ENCODE assay signal across 8 mouse cellular contexts in genomic region chr1:61638347-61639111, GRCm38 (mm10). TPM values are rescaled to one million over a fixed set of nuclear protein-coding genes. Genes with fewer than 3 reads are reported as not detected.
DNase-seq lines count a peak whose midpoint lies in the region; ATAC-seq lines count a peak whose summit lies in the region.

Pard3b (plus strand) TSS chr1:61638824.

- WGBS in intestine, embryonic 15.5 days, result under 1% methylated on average over 51 of the region's 60 CpGs
- under 1% methylated on average over 60 of the region's 60 CpGs for WGBS in limb, embryonic 13.5 days
- WGBS in midbrain, embryonic 11.5 days, result 2% methylated on average over 53 of the region's 60 CpGs

- H3K9ac ChIP-seq in intestine, embryonic 15.5 days, result peak within 1 kb of the TSS; percentile 92
- H3K9ac ChIP-seq in limb, embryonic 13.5 days, result peak within 1 kb of the TSS; percentile 90
- H3K9ac ChIP-seq in midbrain, embryonic 11.5 days (ENCODE audit: low read length), result peak within 1 kb of the TSS; percentile 91

- peaks cover 7% of the 10 kb centered on the region; the same call in 1 of the 2 replicates for H3K4me1 ChIP-seq in intestine, embryonic 15.5 days (replicated peaks)
- H3K4me1 ChIP-seq in limb, embryonic 13.5 days, result peaks cover 15% of the 10 kb centered on the region
- peaks cover 3% of the 10 kb centered on the region; the same call in 1 of the 2 replicates for H3K4me1 ChIP-seq in midbrain, embryonic 11.5 days (ENCODE audit: control insufficient read depth, insufficient read depth, low read length)

- H3K4me2 ChIP-seq in intestine, embryonic 15.5 days (replicated peaks), result peak within 1 kb of the TSS; percentile 81
- peak within 1 kb of the TSS; percentile 90 for H3K4me2 ChIP-seq in limb, embryonic 13.5 days (replicated peaks)
- peak within 1 kb of the TSS; percentile 95 for H3K4me2 ChIP-seq in midbrain, embryonic 11.5 days

- no peak for ATAC-seq in CD4-positive, CD25-positive, alpha-beta regulatory T cell, adult 4 months
- peak; percentile 93 for ATAC-seq in intestine, embryonic 15.5 days
- peak; percentile 87 for ATAC-seq in limb, embryonic 13.5 days (ENCODE audit: low FRiP score, low read depth)
- ATAC-seq in midbrain, embryonic 11.5 days (ENCODE audit: low FRiP score), result peak; percentile 92

- H3K27me3 ChIP-seq in intestine, embryonic 15.5 days (replicated peaks), result no peaks in the 10 kb centered on the region
- peaks cover 19% of the 10 kb centered on the region; the same call in 1 of the 2 replicates for H3K27me3 ChIP-seq in limb, embryonic 13.5 days
- no peaks in the 10 kb centered on the region for H3K27me3 ChIP-seq in midbrain, embryonic 11.5 days (ENCODE audit: control insufficient read depth, insufficient read depth, low read length)

- no peaks in the 10 kb centered on the region for H3K36me3 ChIP-seq in intestine, embryonic 15.5 days
- no peaks in the 10 kb centered on the region for H3K36me3 ChIP-seq in limb, embryonic 13.5 days
- no peaks in the 10 kb centered on the region for H3K36me3 ChIP-seq in midbrain, embryonic 11.5 days (ENCODE audit: control insufficient read depth, insufficient read depth, low read length)

- peak within 1 kb of the TSS; percentile 96 for H3K4me3 ChIP-seq in intestine, embryonic 15.5 days (replicated peaks)
- H3K4me3 ChIP-seq in limb, embryonic 13.5 days, result peak within 1 kb of the TSS; percentile 90
- H3K4me3 ChIP-seq in midbrain, embryonic 11.5 days (ENCODE audit: low read depth, low read length), result peak within 1 kb of the TSS; percentile 86

- H3K9me3 ChIP-seq in intestine, embryonic 15.5 days, result no peaks in the 10 kb centered on the region
- no peaks in the 10 kb centered on the region for H3K9me3 ChIP-seq in limb, embryonic 13.5 days
- H3K9me3 ChIP-seq in midbrain, embryonic 11.5 days (ENCODE audit: control insufficient read depth, low read length), result no peaks in the 10 kb centered on the region

- H3K27ac ChIP-seq in intestine, embryonic 15.5 days, result peak within 1 kb of the TSS; percentile 89
- peak within 1 kb of the TSS; percentile 22; the same call in 1 of the 2 replicates for H3K27ac ChIP-seq in limb, embryonic 13.5 days
- H3K27ac ChIP-seq in midbrain, embryonic 11.5 days (ENCODE audit: low read depth, low read length), result no peak within 1 kb of the TSS

- peak; percentile 14 for DNase-seq in CD4-positive, CD25-positive, alpha-beta regulatory T cell, adult 2 months (ENCODE audit: low read depth, low spot score)
- peak; percentile 43 for DNase-seq in embryo, embryonic 11.5 days (ENCODE audit: low read depth, low spot score)
- DNase-seq in heart, adult 11 months, result peak; percentile 98
- DNase-seq in midbrain, embryonic 11.5 days (ENCODE audit: low spot score, missing footprints), result peak; percentile 97
- peak; percentile 18 to 53 for DNase-seq in spleen, postnatal 10 days (ENCODE audit: low spot score in 2 of 2)

RNA-seq across cellular contexts. Expression of gene Pard3b, which starts in this region (rescaled TPM):
- under 1 TPM; 0.08 to 0.22 TPM for polyA plus RNA-seq in CD4-positive, CD25-positive, alpha-beta regulatory T cell, adult 4 months (2017; shearing (Covaris generic))
- polyA plus RNA-seq in intestine, embryonic 15.5 days (2015; fragmentation: Nextera tagmentation; extraction: Ambion mirVana), result 27.7 and 29.5 TPM in 2 replicates
- 17.0 and 18.1 TPM in 2 replicates for polyA plus RNA-seq in limb, embryonic 13.5 days (2015; fragmentation: Nextera tagmentation; extraction: Ambion mirVana)
- 8.8 and 9.8 TPM in 2 replicates for polyA plus RNA-seq in midbrain, embryonic 11.5 days (2014; fragmentation: Nextera tagmentation; extraction: Ambion mirVana)

Comparison
In these comparisons a context has a peak if more than half of its experiments do, and no peak if none do; other contexts are left out.
1. DNase-seq: peak in every context shown above with its lines; median percentile 98 in heart, adult 11 months; 97 in midbrain, embryonic 11.5 days; 43 in embryo, embryonic 11.5 days; 36 in spleen, postnatal 10 days; 14 in CD4-positive, CD25-positive, alpha-beta regulatory T cell, adult 2 months.